Mouse (Mus musculus) G1E (cell line): ENCODE results near the gene Esyt2.

ENCODE experiments used
- CTCF ChIP-seq: IDR thresholded peaks from 2 replicates; pipeline ENCODE4 v1.5.1; 2012; ENCODE audit warnings: low read depth, low read length, inconsistent platforms, mixed read lengths
- GATA1 ChIP-seq: IDR thresholded peaks from 2 replicates; pipeline ENCODE4 v1.6.1; 2012; ENCODE audit warnings: borderline replicate concordance, low read length, inconsistent platforms, mixed read lengths
- GATA2 ChIP-seq: IDR thresholded peaks from 2 replicates; pipeline ENCODE4 v1.6.1; 2012; ENCODE audit warnings: low read depth, low read length, inconsistent platforms, borderline replicate concordance
- TAL1 ChIP-seq: conservative IDR thresholded peaks from 2 replicates; pipeline ENCODE4 v1.6.1; 2012; ENCODE audit warnings: low read depth, low read length, inconsistent platforms, mixed read lengths

- TF ChIP-seq CTCF: no peak
- no peak for TF ChIP-seq TAL1
- no peak for TF ChIP-seq GATA2
- TF ChIP-seq GATA1: no peak
These were observed 115.2 kb downstream of the Esyt2 start for GRCm38 (mm10) chr12:116396072-116396695.
